Mouse (Mus musculus): ENCODE results near the gene Ncoa7.

- TF ChIP-seq POLR2A (IDR thresholded peaks at IDR 0.05; ENCODE audit: low read depth, low read length) = no peak
- no peak for TF ChIP-seq CTCF (conservative IDR thresholded peaks at IDR 0.05; ENCODE audit: insufficient read depth, insufficient read length, low read depth, low read length)
Measured at GRCm38 (mm10) chr10:30638216-30638615, 164.9 kb downstream of the Ncoa7 start.
